Mouse (Mus musculus): ENCODE data around the gene Otog.

Otog gene

DNA sequence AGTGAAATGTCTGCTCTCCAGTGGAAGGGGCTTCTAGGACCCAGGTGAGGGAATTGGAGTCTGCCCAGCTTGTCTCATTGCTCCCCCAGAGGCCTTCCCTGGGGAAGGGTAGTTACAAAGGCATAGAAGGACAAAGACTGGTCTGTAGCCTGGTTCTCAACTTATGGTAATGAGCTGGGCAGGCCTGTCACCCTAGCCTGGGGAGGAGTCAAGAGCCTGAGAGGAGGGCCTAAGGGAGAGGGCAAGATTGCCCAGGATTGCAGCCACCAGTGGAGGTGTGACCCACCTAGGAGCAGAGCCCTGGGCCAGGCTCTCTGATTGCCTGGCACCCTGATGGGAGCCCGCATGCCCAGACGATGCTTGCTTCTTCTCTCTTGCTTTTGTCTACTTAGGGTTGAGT lies at the start of gene Otog:
Gene Otog, plus strand, starts transcription at position 292 of the 400 bp plus-strand sequence.
- DNase-seq: no peak

DNA sequence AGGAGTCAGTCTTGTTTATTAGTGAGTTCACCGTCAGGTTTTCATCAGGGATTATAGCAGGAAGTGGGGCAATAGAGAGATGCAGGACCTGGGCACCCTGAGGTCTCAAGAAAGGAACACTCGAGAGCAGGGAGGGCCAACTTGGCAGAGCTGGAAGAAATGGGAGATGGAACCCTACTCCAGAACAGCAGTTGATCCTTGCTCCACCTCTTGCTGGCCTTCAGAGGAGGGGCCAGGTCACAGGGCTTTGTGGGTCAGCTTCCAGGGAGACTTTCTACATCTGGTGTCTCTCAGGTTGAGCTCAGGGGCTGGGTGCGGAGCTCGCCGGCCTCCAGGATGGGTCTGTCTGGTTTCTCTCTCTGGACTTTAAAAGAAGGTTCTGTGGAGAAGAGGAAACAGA lies 45.4 kb upstream of the Otog start:
- DNase-seq: no peak

- DNase-seq: no peak
These were observed 40.8 kb upstream of the Otog start for GRCm38 (mm10) chr7:46200021-46200420.

- DNase-seq: no peak
These were observed 39.1 kb upstream of the Otog start for GRCm38 (mm10) chr7:46201649-46202048.

DNA sequence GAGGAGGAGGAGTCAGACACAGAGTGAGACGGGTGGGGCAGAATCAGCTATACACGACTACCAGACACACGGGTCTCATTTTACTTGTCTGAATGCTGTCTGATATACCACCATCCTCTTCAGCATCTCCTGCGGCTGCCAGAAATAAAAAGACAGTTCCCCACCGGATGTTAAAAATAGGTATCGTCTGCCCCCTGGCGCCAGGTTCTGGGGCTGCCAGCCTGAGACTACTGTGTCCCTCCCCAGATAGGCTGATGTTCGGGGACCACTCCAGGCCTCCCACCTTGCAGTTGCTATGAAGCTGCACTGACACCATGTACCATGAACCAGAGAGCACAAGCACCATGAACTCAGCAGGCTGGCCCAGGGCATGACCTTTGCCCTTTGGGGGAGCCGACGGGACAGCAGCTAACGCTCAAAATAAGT lies 36.7 kb upstream of the Otog start:
- peak in 1 of 2 experiments; percentile 10 for DNase-seq

- no peak for DNase-seq
These were observed 36.0 kb upstream of the Otog start for GRCm38 (mm10) chr7:46204775-46205174.

GRCm38 (mm10) chr7:46208131-46208530 lies 32.7 kb upstream of the Otog start:
- DNase-seq: no peak

- no peak for DNase-seq
These were observed 30.5 kb upstream of the Otog start for GRCm38 (mm10) chr7:46210276-46210675.

DNA sequence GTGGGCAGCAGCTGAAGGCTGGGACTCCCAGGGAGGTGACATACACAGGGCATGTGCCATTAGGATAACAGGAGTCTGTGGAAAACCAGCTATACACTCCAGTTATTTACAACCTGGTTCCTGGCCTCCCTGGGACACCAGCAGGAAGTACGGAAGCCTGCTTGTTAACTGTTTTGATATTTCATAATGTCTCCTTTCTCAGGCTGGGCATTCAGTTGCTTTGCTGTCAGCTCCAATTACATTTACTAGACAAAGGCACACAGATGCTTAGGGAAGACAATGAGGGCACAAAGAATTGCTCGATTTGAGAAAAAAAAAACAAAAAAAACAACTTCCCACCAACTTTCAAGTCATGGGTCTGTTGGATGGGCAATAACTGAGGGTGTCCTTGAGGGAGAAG lies 24.3 kb upstream of the Otog start:
- DNase-seq: no peak

GRCm38 (mm10) chr7:46218415-46218814 lies 22.4 kb upstream of the Otog start:
- DNase-seq: no peak

DNA sequence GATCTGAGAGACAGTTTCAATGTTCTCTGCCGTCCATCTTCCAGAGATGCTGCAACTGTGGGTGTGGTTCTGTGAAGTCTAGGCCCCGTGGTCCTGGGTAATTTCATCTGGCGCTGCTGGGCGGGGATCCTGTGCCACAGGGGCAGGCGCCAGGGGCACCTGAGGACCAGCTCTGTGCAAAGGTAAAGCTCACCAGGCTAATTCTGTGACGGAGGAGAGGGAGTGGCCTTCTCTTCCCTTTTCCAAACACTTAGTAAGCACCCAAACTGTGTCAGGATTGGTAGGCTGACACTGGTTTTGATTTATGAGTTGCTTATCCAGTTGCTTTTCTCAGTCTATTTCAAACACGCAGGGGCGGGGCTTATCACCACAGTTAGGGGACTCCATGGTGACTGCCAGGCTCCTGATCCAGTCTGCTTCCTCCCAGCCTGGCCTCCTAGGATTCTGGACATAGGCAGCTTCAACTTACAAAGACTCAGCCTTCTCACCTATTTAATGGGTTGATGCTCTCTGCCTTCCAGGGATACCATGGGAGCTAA lies 20.1 kb upstream of the Otog start:
- DNase-seq: no peak

DNA sequence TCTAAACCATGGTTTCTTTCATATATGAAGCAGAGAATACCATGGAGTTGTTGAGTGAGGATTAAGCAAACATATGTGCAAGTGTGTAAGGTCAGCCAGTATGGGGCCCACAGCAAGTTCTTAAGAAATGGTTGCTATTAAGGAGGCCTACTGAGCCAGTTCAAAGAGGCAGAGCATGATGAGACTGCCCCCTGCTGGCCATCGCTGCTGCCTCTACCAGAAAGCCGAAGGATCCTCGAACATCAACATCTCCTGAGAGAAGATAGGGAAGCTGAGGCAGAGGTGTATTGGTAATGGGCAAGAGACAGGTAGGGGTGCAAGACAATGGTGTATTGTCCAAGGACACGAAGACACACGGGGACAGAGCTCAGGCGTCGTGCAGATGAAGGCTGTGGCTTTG lies 14.5 kb upstream of the Otog start:
- no peak for DNase-seq

GRCm38 (mm10) chr7:46226936-46227335 lies 13.9 kb upstream of the Otog start:
- no peak for DNase-seq

DNA sequence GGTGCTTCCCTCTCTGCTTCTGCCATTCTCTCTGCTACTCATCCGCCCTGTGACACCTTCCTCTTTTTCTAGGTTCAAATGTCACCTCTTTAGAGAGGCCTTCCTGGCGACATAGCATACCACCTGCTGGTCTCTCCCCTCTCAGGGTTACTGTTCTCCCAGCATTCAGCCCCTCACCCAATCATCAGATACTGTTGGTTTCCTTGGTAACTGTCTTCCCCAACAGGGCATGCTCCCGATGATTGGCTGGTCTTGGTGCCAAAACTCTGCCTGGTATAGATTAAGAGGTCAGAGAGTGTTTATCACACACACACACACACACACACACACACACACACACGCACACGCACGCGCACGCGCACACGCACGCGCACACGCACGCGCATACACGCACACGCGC lies 4.8 kb upstream of the Otog start:
- no peak for DNase-seq

- DNase-seq: no peak
These were observed 4.4 kb upstream of the Otog start for GRCm38 (mm10) chr7:46236363-46236762.

DNA sequence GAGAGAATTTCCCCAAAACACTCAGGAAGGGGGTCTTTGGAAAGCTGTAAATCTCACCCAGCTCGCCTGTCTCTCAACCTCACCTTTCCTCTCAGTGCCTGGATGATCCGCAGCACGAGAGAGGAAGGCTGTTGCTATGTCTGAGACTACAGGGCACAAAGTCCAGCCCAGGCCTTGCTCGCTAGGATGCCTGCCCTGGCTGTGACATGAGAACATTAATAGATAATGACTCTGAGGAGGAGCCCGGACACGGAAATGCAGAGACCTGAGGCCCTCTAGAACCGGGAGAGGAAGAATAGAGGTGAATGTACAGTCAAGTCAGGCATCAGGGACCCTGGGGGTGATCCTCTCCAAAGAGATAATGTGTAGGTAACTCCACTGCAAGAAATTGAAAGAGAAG lies 3.6 kb upstream of the Otog start:
- DNase-seq: no peak

DNA sequence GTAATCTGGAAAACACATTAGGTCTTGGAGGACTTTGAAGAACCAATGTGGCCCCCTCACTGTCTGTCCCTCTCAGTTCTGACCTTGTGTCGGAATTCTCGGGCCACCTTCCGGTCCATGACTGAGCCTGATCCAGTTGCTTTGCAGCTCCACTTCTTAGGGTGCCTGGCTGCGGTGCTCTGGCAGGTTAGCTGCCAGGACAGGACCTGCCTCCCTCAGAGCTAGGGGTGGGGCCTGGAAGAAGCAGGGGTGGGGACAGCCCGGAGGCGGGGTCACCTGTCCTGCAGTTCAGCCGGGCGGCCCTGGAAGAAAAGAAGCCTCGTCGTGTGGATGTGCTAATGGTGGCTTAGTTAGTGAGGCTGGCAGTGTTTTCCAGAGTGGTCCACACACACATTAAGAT lies 2.4 kb upstream of the Otog start, which contains the start of gene Ush1c:
Gene Ush1c, minus strand, starts transcription at position 158 of the 400 bp plus-strand sequence.
- no peak for DNase-seq

GRCm38 (mm10) chr7:46240091-46240490 lies 696 bp upstream of the Otog start:
- no peak for DNase-seq

DNA sequence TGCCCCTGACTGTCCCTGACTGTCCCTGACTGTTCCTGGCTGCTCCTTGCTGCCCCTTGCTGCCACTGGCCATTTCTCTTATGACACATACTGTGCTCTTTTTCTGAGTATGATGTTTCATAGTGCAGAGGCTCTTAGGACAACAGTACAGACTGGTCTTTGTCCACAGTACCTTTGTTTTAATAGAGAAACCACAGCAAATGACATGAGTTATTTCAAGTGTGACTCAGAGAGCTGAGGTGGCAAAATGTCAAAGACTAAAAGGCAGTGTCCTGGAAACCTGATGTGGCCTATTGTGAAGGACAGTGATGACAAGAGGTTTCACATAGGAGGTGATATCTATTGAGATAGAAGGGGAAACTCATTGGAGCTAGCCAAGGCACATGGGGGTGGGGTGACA lies 6.1 kb downstream of the Otog start:
- DNase-seq: no peak

DNA sequence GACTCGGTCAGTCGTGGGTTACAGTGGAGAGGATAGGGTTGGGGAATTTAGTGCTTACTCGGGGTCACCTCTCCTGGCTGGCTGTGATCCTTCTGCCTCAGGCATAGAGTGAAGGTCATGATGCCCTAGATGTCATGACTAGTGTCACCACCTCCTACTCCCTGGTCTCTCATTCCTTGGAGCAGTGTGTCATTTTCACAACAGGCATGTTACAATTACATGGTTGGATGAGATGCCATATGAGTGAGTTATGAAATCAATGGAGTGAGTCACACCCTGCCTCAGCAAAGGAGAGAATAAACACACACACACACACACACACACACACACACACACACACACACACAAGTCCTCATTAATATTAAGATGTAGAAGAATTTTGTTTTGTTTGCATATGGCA lies 6.8 kb downstream of the Otog start:
- no peak for DNase-seq

- DNase-seq: no peak
These were observed 11.1 kb downstream of the Otog start for GRCm38 (mm10) chr7:46251841-46252240.

DNA sequence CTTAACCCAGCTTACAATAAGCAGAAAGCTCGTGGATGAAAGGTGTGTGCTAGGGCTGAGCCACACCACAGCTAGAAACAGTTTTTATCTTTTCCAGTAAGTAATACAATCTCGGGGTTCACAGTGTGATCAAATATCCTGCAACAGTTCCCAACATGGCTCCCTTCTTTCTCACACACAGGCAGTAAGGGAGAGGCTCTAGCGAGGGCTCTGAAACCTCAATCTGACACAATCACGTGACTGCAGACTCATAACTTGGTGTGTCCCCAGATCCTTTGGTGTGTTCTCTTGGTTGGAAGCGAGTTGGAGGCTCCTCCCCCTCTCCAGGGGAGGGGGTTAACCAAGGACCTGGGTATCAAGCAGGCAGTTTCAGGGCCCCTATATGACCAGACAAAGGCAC lies 35.4 kb downstream of the Otog start:
- no peak for DNase-seq

GRCm38 (mm10) chr7:46279946-46280345 lies 39.2 kb downstream of the Otog start:
- DNase-seq: no peak

GRCm38 (mm10) chr7:46280896-46281295 lies 40.1 kb downstream of the Otog start:
- no peak for DNase-seq

DNA sequence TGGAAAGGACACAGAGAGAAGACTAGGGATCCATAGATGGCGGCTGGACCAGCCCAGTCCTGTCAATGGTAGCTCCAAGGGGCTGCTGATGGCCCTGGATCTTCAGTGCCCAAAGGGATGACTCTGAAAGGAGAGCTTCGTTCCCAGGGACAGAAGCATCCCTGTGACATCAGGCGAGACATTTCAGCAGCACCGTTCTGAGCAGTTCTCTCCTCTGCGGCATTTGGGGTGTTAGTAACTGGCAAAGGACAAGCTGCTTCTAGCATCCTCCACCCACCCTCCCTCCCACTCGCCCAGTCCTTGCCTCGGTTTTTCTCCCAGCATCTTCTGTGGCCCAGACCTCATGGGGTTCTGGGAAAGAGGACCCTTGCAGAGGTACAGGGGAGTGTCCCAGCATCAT lies 41.5 kb downstream of the Otog start:
- DNase-seq: no peak

DNA sequence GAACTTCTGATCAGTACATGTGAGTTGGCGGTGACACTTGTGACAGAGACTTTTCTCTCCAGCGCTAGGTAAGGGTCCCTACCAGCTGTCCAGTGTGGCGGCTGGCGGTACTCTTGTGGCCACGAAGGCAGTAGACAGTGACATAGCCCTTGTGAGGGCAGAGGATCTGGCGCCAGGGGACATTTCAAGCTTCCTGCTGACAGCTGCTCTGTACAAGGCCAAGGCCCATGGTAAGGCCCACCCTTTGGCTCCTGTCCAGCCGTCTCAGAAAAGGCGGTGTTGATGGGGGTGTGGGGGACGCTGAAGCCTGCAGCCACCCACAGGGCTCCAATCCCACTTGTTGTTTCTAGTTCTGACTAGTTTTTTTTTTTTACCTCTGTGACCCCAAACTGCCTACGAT lies 42.9 kb downstream of the Otog start:
- DNase-seq: no peak

Data from thymus, adult 18-20 months (tissue).